Mouse (Mus musculus) kidney, adult 2 months (tissue): ENCODE results near the gene Ankrd13d.

Experiments
- CTCF ChIP-seq: fragments of 200-500 bp; conservative IDR thresholded peaks from 2 replicates; pipeline ENCODE4 v1.5.1; 2011; ENCODE audit warnings: low read depth, mild to moderate bottlenecking, control low read depth, low read length, moderate library complexity, mixed read lengths; ENCODE audit not compliant: insufficient read depth, insufficient read length
- POLR2A ChIP-seq: fragments of 200-500 bp; IDR thresholded peaks from one replicate; pipeline ENCODE4 v1.6.1; 2011; ENCODE audit warnings: low read depth, low read length, control low read depth

DNA sequence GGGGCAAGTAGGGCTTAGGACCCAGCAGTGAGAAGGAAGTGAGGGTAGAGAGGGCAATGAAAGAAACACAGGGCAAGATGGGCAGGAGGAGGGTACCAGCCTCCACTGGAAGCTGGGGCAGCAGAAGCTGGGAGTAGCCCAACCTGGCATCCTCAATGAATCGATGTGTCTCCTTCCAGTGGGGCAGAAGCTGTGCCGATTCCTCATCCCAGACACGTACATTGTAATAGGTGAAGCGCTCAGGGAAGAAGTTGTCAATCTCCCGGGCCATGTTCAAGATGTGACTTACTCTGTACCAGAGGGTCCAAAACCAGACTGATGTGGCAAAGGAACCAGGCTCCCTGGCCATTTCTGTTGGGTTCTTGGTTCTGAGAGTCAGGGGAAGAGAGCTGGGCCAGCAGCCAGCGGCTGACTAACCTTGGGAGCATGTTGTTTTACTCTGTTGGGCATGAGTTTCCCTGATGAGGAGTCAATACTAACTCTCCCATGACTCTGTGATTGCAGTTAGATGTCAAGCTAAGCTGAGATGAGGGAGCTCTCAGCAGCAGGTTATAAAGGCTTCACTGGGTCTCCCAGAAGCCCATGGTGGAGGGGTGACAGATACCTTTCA lies 18.7 kb downstream of the Ankrd13d start:
- TF ChIP-seq POLR2A: no peak
- TF ChIP-seq CTCF: no peak
